Mouse (Mus musculus) spleen, postnatal 4 days (tissue): Measurements from ENCODE around the gene Rnf5.

Source experiments
- DNase-seq, 2 experiments: peaks; one replicate each; pipeline ENCODE4 v3.0.0; 2022; ENCODE audit warnings: low spot score in 2 of 2

Rnf5 gene

DNA sequence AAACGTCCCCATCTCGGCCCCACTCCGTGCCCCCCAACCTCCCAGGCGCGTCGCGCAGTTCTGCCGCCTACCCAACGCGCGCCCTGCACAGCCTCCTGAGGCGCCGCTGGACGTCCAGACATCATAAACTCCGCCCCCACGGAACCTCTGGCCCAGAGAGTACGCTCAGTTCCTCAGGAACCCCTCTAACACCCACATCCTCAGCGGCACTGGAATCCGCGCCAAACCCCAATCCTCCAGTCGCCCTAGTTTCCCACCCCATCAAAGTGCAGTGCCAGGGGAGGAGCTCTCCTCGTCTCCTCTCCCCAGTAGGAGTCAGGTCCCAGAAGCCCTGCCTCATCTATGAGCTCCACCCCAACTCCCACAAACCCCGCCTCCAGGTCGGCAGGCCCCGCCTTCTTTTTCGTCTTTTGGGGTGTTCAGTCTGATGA, 28.8 kb upstream of the Rnf5 start:
- DNase-seq: peak in 1 of 2 experiments; percentile 76

DNA sequence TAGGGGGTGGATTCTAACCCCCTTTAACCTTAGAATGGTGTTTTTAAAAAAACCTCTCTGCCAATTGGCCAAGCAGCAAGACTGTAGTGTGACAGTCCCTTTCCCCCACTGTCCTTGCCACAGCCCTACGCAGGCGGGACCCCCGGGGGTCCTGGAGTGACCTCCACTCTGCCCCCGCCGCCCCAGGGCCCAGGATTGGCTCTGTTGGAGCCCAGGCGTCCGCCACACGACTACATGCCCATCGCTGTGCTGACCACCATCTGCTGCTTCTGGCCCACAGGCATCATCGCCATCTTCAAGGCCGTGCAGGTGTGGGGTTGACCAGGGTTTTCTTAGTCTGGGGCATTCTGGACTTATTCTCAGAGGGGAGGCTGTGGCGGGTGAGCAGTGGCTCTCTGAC, 28.2 kb upstream of the Rnf5 start:
- no peak for DNase-seq

DNA sequence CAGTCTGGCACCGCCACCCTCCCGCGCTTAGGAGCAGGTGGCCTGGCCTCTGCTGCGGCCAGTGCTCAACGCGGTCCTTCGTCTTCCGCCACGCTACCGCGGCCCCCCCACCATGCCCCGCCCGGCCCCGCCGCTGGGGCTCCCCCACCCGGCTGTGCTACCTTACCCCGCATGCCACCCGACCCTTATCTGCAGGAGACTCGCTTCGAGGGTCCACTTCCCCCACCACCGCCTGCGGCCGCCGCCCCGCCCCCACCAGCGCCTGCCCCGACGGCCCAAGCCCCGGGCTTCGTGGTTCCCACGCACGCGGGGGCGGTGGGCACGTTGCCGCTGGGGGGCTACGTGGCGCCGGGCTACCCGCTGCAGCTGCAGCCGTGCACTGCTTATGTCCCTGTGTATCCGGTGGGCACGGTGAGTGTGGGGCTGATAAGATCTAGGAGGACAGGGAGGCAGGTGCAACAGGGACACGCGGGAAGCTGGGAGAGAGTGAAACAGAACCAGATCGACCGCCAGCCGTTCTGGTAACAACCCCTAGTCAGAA, 27.3 kb upstream of the Rnf5 start:
- no peak for DNase-seq

DNA sequence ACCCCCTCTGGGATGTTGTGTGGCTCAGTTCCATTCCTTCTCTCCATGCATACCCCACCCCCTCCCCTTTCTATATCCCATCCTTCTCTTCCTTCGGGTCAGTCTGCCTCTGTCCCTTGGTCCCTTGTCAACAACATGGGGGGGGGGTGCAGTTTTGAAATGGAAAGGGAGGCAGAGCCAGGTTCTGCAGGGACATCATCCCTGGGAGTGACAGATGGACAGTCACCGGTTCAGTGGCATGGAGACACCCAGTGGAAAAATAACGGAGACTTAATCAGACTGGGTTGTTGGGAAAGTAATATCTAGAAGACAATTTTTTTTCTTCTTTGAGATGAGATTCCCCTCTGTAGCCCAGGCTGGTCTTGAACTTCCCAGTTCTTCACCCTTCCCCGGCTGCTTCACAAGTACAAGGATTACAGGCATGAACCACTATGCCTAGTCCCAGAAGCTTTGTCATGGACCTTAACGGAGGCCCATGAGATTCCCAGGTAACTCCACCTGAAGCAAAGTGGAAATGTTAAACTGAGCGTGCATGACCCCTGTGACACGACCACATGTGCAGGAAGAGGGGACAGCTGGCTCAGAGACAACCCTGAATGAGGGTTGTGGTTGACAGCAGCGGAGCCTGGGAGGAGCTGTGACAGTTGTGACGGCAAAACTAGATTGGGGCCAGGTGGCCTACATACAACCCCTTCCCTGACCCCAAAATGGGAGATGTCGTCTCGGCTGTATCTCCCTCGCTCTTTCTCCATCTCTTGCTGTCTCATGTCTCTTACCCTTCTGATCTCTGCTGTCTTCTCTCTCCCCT, 26.5 kb upstream of the Rnf5 start:
- no peak for DNase-seq

DNA sequence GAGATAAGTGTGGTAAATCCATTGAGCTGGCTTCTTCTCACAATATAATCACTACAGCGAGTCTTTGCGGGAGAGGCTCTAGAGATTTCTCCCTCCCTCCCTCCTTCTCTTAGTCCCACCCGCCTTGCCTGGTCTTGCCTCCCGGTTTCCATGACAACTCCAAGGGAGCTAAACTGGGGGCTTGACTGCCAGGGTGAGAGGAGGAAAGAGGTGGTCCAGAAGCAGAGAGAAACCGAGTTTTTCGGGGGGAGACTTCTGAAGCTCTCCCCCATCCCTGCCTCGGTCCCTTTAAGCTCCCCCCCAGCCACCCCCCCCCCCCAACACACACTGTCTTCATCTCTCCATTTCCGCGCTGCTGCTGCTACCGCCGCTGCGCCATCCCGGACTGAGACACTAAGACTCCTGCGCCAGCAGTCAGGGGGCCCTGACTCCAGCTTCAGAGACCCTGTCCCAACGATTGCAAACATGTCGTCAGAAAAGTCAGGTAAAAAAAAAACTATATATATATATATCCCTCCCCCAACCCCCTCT, 25.8 kb upstream of the Rnf5 start, which contains the start of gene Prrt1:
TSS of gene Prrt1 (plus strand) at position 313 of the 531 bp plus-strand sequence.
- DNase-seq: no peak

DNA sequence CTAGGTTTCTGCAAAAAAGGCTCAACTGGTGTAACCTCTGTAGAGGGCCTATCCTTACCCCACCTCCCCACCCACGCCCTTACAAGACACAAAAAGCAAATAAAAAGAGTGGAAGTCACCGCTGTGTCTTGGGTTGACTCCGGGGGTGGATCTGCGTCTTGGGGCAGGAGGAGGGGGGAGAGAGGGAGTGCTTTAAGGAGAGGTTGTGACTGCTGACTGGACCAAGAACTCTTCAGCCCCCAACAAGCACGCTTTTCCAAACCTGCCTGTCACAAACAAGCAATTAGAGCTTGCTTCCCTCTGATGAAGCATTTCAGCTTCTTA, 25.1 kb upstream of the Rnf5 start:
- no peak for DNase-seq

DNA sequence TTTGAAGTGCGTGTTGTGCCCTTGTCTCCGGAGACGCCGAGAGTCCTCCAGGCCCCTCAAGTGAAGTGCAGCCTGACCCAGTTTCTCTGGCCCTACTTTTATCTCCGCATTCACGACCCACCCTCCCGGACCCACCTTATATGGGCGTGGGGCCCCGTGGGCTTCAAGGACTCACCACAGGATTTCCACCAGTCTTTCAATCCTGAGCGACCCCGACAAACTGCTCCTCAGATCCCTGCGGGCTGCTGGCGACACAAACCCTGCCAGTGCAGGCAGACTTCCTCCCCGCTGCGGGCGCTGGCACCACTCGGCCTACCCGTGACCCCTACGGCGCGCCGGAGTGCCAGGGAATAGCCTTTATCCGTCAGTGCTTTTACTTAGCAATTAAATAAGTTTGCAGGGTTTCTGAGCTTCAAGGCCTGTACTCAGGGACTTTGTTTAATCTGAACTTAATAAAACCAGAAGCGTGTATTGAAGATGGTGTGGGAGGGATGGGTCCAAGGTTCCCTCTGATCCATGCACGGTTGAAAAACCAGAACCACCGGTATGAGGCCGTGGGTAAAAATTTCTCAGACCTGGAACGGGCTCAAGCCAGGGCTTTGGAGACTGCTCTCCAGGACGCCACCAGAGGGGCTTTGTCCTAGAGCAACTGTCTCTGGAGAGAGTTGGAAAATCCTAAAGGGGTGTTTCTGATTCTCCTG, 24.6 kb upstream of the Rnf5 start, which contains the start of gene Ppt2:
TSS of gene Ppt2 (minus strand) at position 568 of the 701 bp plus-strand sequence.
- DNase-seq: peak in 1 of 2 experiments; percentile 75

DNA sequence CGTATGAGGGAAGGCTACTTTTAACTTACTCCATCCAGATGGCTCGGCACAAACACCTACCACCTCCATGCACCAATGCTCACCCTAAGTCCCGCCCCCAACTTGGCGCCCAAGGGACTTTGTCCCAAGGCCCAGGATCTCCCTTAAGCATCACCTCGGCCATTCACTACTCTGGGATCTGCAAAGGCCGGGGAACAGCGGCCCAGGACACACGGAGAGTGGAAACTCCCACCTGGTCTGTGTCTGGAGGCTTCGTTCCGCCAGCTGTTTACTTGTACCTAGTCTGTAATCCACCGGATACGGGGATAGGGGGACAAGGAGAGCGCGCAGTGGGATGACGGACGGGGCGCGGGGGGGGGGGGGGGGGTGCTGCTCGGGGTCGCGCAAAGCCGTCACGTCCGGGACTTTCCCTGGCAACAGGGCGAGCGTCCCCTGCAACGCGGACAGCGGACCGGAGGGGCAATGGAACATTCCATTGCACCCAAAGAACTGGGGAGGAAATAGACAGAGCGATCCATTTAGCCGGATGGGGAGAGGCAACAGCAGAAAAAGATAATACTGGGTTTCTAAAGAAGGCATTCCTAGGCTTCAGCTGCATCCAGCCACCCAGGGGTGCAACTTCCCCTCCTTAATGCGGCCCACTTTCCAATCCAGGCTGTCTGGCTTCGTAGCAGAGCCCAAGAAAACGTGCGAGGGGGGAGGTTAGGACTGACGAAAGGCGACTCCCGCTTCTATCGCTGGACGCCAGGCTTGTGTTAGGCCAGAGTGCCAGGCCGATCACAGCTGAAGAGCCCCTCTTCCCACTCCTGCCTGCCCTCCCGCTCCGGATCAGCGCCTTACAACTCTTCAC, 23.8 kb upstream of the Rnf5 start:
- peak; percentile 68 to 75 for DNase-seq

DNA sequence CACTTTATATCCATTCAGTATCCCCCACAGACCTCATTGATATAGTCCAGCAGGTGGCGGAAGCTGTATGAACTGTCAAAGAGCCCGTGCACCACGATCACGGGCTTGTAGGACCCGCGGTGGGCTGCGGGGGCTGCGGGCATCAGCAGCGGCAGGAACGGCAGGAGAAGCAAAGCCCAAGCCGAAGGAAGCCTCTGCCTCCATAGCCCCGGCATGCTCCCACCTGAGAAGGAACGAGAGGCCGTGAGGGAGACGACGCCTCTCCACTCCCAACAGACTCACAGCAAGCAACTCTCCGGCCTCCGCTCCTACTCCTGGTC, 23.2 kb upstream of the Rnf5 start:
- peak in 1 of 2 experiments; percentile 34 for DNase-seq

DNA sequence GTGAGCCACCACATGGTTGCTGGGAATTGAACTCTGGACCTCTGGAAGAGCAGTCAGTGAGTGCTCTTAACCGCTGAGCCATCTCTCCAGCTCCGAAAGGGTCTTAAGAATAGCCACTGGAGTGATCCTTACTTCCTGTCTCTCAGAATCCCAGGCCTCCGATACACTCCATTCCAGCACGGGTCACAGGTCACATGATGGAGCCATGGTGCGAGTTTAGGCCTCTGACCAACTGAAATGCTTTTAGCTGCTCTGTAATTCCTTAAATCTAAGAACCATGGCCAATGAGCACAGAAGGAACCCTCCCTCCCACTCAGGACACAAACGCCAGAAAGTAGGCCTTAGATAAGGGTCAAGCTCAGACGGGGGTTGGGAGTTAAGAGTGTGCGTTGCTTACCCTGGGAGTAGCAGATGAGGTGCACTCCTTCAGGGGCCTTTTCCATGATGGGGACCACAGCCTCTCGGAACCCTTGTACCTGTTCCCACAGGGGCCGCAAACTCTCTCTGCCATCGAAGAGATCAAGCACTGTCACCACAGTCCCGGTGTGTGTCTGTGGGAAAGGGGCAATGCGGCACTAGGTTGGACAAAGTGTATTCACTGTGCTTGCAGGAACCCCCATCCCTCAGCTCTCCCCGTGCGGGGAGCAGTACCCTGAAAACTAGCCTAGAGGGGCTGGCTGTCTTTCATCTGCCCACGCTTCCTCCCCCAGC, 22.7 kb upstream of the Rnf5 start:
- DNase-seq: no peak

DNA sequence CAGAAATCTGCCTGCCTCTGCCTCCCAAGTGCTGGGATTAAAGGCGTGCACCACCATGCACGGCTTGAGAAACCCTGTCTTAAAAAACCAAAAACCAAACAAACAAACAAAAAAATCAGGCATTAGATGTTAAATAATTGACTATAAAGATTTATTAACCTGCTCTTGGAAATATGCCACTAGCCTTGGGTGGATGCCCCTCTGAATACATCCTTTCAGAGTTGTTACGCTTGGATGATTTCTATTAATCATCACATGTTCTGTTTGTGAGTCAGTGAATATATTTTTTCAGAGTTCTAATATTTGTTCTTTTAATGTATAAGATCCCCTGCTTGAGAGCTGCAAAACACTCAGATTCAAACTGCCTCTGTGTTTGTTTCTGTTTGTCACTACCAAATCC, 21.5 kb upstream of the Rnf5 start:
- no peak for DNase-seq

DNA sequence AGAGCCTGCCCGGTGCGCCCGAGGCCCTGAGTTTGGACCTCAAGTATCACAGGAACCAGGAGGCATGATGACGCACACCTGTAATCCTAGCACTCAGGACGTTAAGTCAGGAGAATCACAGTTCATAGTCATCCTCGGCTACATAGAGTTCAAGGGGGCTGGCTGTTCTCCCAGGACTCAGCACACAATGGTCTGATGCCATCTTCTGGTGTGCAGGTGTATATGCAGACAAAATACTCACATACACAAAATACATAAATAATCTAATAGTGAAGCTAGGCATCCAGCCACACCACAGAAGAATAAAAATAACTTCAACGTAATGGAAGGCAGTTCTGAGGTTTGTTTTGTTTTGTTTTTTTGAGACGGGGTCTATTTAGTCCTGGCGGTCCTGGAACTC, 19.7 kb upstream of the Rnf5 start:
- DNase-seq: no peak

DNA sequence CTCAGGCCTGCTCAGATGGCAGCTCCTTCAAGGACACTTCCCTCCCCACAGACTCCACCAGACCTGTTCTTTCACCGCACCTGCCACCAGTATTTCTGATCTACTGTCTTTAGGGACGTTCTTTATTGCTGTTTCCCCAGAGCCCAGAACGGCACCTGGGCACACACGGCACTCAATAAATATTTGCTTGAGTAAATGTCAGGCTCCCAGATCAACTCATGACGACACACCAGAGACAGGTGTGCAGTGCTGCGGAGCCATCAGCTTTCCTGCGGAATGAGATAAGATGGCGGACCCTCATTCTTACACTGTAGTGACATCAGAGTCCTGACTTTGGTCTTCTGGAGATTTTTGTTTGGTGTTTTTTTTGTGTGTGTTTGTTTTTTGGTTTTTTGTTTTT, 17.5 kb upstream of the Rnf5 start:
- DNase-seq: no peak

DNA sequence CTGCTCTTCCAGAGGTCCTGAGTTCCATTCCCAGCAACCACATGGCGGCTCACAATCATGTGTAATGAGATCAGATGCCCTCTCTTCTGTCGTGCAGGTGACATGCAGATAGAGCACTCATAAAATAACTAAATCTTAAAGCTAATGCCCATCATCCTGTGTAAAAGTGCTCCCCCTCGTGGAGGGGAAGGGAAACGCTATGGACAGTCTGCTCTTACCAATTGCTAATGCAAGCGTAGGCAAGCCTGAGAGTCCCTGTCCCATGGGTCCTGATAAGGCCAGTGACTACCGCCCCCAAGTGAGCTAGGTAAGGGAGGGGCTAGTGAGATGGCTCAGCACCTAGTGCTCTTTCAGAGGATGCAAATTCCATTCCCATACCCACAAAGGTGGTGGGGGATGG, 15.5 kb upstream of the Rnf5 start:
- DNase-seq: peak; percentile 79 to 91

DNA sequence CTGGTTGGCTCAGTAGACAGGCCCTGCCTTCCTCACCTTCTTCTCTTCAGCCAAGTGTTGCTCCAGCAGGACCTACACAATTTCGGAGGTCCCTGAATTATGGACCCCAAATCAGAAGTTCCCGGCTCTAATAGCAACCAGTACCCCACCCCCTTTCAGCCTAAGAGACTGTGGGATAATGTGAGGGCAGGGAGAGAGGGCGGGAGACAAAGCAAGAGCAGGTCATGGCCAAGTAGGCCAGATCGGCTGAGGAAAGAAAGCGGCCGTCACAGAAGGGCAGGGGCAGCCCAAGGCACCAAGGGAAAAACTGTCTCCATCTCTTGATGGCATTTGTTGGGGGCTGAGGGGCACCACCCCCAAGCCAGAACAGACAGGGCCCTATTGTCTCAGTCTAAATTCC, 12.4 kb upstream of the Rnf5 start, which contains the start of gene Egfl8:
TSS of gene Egfl8 (minus strand) at position 101 of the 400 bp plus-strand sequence.
- no peak for DNase-seq

DNA sequence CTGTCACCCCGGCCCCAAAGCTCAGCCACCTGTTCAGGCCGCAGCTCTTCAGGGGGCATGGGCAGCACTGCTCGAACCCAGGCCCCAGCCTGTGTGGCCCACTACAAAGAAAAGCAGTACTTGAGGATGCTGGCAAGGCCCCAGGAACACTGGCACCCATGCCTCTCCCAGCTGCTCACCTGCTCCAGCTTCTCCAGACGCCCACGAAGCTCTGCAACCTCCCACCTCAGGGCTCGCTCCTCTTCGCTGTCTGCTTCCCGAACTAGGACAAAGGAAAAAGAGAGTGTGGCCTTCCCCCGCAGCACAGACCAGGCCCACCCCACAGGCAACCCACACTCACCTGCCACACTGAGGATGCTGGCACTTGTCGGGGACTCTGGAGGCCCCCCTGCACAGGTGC, 10.3 kb upstream of the Rnf5 start:
- no peak for DNase-seq

DNA sequence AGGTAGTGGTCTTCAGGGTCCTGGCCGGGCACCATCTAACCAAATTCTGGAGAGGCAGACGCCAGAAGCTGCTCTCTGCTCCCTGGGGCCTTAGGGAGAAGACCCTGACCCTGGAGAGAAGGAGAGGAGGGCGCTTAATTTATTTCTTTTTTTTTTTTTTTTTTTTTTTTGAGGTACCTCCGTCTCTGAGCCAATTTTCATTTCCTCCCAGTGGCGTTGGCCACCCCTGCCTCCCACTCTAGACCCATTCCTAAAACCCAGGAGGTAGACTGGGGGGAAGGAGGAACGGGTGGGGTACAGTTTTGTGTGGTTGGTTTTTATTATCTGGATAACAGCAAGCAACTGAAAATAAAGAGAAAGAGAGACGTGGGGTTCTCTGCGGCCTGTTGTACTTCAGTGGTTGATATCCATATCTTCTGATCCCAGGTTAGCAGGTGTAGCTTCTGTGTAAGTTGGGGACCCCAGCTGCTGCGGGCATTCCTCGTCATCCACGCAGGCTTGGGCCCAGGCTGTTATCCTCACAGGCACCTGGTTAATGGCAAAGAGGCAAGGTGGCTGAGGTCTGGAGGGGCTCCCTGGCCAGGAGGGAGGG, 9.7 kb upstream of the Rnf5 start:
- DNase-seq: no peak

DNA sequence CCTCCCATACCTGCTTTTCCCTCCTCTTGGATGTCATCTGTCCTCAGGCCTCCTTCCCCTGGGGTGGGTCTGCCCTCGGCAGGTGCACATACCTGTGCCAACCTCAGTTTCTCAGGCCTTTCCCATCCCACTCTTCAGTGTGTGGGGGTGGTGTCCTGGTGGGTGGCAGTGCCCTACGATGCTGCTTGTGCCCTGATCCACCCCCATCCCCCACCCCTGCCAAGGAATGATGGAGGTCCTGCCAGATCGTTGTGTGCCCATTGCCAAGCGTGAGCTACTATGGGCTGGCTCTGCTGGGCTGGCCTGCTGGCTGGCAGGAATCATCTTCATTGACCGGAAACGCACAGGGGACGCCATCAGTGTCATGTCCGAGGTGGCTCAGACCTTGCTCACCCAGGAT, 7.6 kb upstream of the Rnf5 start:
- no peak for DNase-seq

DNA sequence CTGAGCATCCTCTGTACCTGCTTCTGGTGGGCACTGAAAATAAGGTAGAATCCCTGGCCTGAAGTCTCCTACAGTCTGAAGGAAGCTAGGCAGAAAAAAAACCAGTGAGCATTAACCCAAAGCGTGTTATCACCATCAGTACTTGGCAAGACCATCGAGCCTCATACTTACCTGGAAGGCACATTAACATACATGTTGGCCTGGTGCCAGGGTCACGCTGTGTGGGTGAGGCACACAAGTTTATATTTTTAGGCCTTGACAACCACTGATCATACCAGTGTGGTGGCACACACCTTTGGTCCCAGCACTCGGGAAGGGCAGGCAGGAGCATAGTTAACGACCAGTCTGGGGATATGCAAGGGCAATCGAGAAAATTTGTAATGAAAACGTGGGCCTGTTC, 4.5 kb upstream of the Rnf5 start:
- no peak for DNase-seq

DNA sequence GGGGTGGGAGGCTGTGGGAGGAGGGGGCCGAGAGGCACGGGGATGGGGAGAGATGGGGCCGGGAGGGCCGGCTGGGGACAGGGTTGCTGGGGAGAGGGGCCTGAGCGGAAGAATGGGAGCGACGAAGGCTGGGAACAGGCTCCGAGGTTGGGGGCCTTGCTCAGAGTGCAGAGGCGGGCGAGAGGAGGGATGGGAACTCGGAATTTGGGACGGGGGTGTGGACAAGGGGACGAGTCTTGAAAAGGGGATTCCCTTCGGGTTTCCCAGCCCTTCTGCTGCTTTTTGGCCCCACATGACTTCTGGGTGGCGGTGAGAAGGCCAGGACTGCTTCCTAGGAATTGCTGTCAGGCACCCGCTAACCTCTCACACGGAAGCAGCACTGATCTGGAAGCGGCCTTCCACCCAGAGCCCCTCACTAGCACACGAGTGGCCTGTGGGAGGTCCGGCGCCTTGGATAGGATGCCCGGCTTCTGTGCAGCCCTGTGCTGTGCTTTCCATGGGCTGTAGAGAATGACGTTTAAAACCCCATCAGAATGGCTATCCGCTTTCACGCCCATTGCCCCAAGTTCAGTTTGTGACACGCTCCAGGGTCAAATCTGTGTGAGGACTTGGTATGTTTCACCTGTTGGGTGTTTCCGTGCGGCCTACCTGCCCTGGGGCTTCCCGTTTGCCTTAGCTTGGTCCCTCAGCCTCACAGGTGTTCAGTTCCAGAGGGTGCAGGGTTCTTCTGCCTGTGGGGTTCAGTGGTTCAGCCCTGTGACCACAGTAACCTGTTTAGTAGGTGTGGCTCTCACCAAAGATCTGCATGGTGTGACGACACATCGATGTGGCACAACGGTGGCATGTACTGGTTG, 2.9 kb upstream of the Rnf5 start:
- DNase-seq: no peak
